In genomic region chr15:79281389-79281788, GRCm38 (mm10) we compare ENCODE assay signal across 10 mouse cellular contexts. TPM values are rescaled to one million over a fixed set of nuclear protein-coding genes. Genes with fewer than 3 reads are reported as not detected.
DNase-seq lines count a peak whose midpoint lies in the region; ATAC-seq lines count a peak whose summit lies in the region.
"Had no signal": no experiment of that assay in that cellular context is flagged by ENCODE, and none has a peak within 500 bp of the region (broad histone marks: within the 10 kb centered on the region; RNA-seq: fewer than 3 reads in every experiment).

No protein-coding gene starts in this region.

- 67% methylated on average over 1 of the region's 1 CpGs for WGBS in liver, embryonic 11.5 days

- H3K27me3 ChIP-seq in liver, embryonic 11.5 days (replicated peaks; ENCODE audit: control insufficient read depth, insufficient read depth, low read length), result no peaks in the 10 kb centered on the region
- H3K27me3 ChIP-seq: heart, embryonic 15.5 days; midbrain, embryonic 12.5 days had no signal

- peak; percentile 69 for DNase-seq in CD4-positive helper T cell, adult 2 months (ENCODE audit: low read depth, low spot score)
- peak; percentile 56 for DNase-seq in T-cell, adult 2 months (ENCODE audit: low spot score)
- peak; percentile 64 for DNase-seq in liver, embryonic 11.5 days (ENCODE audit: low spot score)
- peak; percentile 13 to 24 for DNase-seq in natural killer cell, adult 2 months (ENCODE audit: low spot score in 2 of 2)
- DNase-seq in right cerebral cortex, postnatal 25 days, result no peak
- DNase-seq in gastrocnemius, postnatal 10 days, result no peak
- no peak for DNase-seq in layer of hippocampus, adult 18-20 months (ENCODE audit: low spot score in 2 of 2)
- DNase-seq in heart, postnatal 25 days (ENCODE audit: low spot score), result no peak

- no peak overlapping the region; the same call in 1 of the 2 replicates for H3K9ac ChIP-seq in liver, embryonic 11.5 days (ENCODE audit: low read depth, low read length)
- H3K9ac ChIP-seq: heart, embryonic 15.5 days; midbrain, embryonic 12.5 days had no signal

- H3K27ac ChIP-seq in liver, embryonic 11.5 days (ENCODE audit: low read depth, low read length), result peak overlapping the region; percentile 86
- H3K27ac ChIP-seq: heart, embryonic 15.5 days; midbrain, embryonic 12.5 days had no signal

- no peak overlapping the region for H3K4me3 ChIP-seq in liver, embryonic 11.5 days (ENCODE audit: low read depth, low read length)
- H3K4me3 ChIP-seq: heart, embryonic 15.5 days; midbrain, embryonic 12.5 days had no signal

- no peak overlapping the region for H3K4me2 ChIP-seq in liver, embryonic 11.5 days
- H3K4me2 ChIP-seq: heart, embryonic 15.5 days; midbrain, embryonic 12.5 days had no signal

- intact Hi-C loops in heart, postnatal 25 days (cut with DNase I), result no loop called here

- peak; percentile 92 for ATAC-seq in liver, embryonic 11.5 days (replicated peaks; ENCODE audit: low FRiP score)

- peaks cover 4% of the 10 kb centered on the region; the same call in 1 of the 2 replicates for H3K36me3 ChIP-seq in liver, embryonic 11.5 days (ENCODE audit: control insufficient read depth, insufficient read depth, low read length)
- H3K36me3 ChIP-seq: heart, embryonic 15.5 days had no signal

- H3K4me1 ChIP-seq in liver, embryonic 11.5 days (replicated peaks; ENCODE audit: control insufficient read depth, insufficient read depth, low read length), result peaks cover 14% of the 10 kb centered on the region
- H3K4me1 ChIP-seq: midbrain, embryonic 12.5 days had no signal

- H3K9me3 ChIP-seq in liver, embryonic 11.5 days (ENCODE audit: control insufficient read depth, low read length), result no peaks in the 10 kb centered on the region
- H3K9me3 ChIP-seq: heart, embryonic 15.5 days; midbrain, embryonic 12.5 days had no signal

RNA-seq across cellular contexts. Expression of gene Baiap2l2, which starts 3.9 kb away (rescaled TPM):
- 2.9 and 4.6 TPM in 2 replicates for polyA plus RNA-seq in liver, embryonic 11.5 days (2014; fragmentation: Nextera tagmentation; extraction: Ambion mirVana)
- 1 to 10 TPM; 3.1 to 3.6 TPM for total RNA-seq in gastrocnemius, postnatal 10 days (2021)
- 1 to 10 TPM; 1.9 to 4.8 TPM for total RNA-seq in layer of hippocampus, adult 18-20 months (2021)
- total RNA-seq in heart, postnatal 25 days (2021), result 1 to 10 TPM in 1 of 2 experiments, under 1 TPM in 1; 0.78 to 2.4 TPM

RNA-seq across cellular contexts. Expression of gene Slc16a8, which starts 26.8 kb away (rescaled TPM):
- 0.12 TPM in 1 of 2 replicates, not detected in the other for polyA plus RNA-seq in liver, embryonic 11.5 days (2014; fragmentation: Nextera tagmentation; extraction: Ambion mirVana)
- total RNA-seq in gastrocnemius, postnatal 10 days (2021), result under 1 TPM in 1 of 2 experiments, not detected in 1; 0.14 TPM
- under 1 TPM; 0.18 to 0.25 TPM for total RNA-seq in layer of hippocampus, adult 18-20 months (2021)
- under 1 TPM; 0.23 to 0.39 TPM for total RNA-seq in heart, postnatal 25 days (2021)

RNA-seq across cellular contexts. Expression of gene Pla2g6, which starts 46.8 kb away (rescaled TPM):
- polyA plus RNA-seq in liver, embryonic 11.5 days (2014; fragmentation: Nextera tagmentation; extraction: Ambion mirVana), result 27.7 and 28.1 TPM in 2 replicates
- total RNA-seq in gastrocnemius, postnatal 10 days (2021), result 1 to 10 TPM; 9.2 to 9.8 TPM
- 10 to 100 TPM; 23.0 to 23.1 TPM for total RNA-seq in layer of hippocampus, adult 18-20 months (2021)
- 1 to 10 TPM; 9.6 to 9.9 TPM for total RNA-seq in heart, postnatal 25 days (2021)

RNA-seq across cellular contexts. Expression of gene Gm49486, which starts 52.2 kb away (rescaled TPM):
- polyA plus RNA-seq in liver, embryonic 11.5 days (2014; fragmentation: Nextera tagmentation; extraction: Ambion mirVana), result 0.10 TPM in 1 of 2 replicates, not detected in the other
- under 1 TPM; 0.45 to 0.54 TPM for total RNA-seq in gastrocnemius, postnatal 10 days (2021)
- total RNA-seq in layer of hippocampus, adult 18-20 months (2021), result under 1 TPM in 1 of 2 experiments, not detected in 1; 0.28 TPM
- under 1 TPM; 0.55 to 0.73 TPM for total RNA-seq in heart, postnatal 25 days (2021)

RNA-seq across cellular contexts. Expression of gene Pick1, which starts 52.4 kb away (rescaled TPM):
- polyA plus RNA-seq in liver, embryonic 11.5 days (2014; fragmentation: Nextera tagmentation; extraction: Ambion mirVana), result 13.5 and 18.0 TPM in 2 replicates
- total RNA-seq in gastrocnemius, postnatal 10 days (2021), result 10 to 100 TPM; 21.4 to 24.8 TPM
- 10 to 100 TPM; 44.4 to 46.4 TPM for total RNA-seq in layer of hippocampus, adult 18-20 months (2021)
- 10 to 100 TPM; 21.5 to 22.3 TPM for total RNA-seq in heart, postnatal 25 days (2021)

Comparison
In these comparisons a context has a peak if more than half of its experiments do, and no peak if none do; other contexts are left out.
1. DNase-seq: peak in CD4-positive helper T cell, adult 2 months (single experiment), T-cell, adult 2 months (single experiment), liver, embryonic 11.5 days (single experiment) and natural killer cell, adult 2 months (2 of 2); none in right cerebral cortex, postnatal 25 days (single experiment), gastrocnemius, postnatal 10 days (single experiment), layer of hippocampus, adult 18-20 months (0 of 2) and heart, postnatal 25 days (single experiment).